ENCODE assay signal across 14 mouse cellular contexts in the genomic region with DNA sequence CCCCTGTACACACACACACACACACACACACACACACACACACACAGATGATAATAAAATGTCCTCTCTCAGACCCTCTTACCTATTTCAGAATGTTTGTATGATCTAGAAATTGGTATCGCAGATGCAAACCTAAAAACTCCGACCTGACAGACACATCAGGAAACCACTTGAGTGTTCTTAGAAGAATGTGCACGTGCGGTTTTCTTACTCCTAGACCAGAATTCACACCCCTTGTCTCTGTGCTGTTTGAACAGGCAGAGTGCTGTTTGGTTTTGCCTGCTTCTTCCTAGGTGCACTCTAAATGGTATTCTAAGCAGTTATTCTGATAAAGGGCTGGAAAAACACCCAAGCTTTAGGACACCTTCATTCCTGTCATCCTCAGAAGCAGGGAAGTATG.
A peak's percentile ranks its signal among the peaks of the same experiment; 100 is the strongest.
DNase-seq lines count a peak whose midpoint lies in the region; ATAC-seq and TF ChIP-seq lines count a peak whose summit lies in the region.
"Had no signal": no experiment of that assay in that cellular context is flagged by ENCODE, and none has a peak within 500 bp of the region (broad histone marks: within the 10 kb centered on the region; RNA-seq: fewer than 3 reads in every experiment).

No protein-coding gene starts in this region.

- no peak overlapping the region for H3K4me2 ChIP-seq in kidney, postnatal 0 days (ENCODE audit: low read length)
- H3K4me2 ChIP-seq: neural tube, embryonic 15.5 days had no signal

- TF ChIP-seq CTCF in kidney, postnatal 0 days (IDR thresholded peaks at IDR 0.05; ENCODE audit: low read depth): no peak

- 74% methylated on average over 4 of the region's 4 CpGs for WGBS in heart, embryonic 10.5 days
- WGBS in kidney, postnatal 0 days: 74% methylated on average over 4 of the region's 4 CpGs

- H3K36me3 ChIP-seq in heart, embryonic 10.5 days: no peaks in the 10 kb centered on the region
- H3K36me3 ChIP-seq in kidney, postnatal 0 days (ENCODE audit: insufficient read depth, low read length): no peaks in the 10 kb centered on the region

- no peak for ATAC-seq in kidney, postnatal 0 days (replicated peaks; ENCODE audit: low FRiP score, low read depth)
- peak; percentile 35 to 38; a peak in 2 of 4 replicates for ATAC-seq in hematopoietic stem cell, adult 5-6 weeks (replicated peaks in 1 of 2; ENCODE audit: insufficient read depth in 1 of 2, low FRiP score in 2 of 2, low TSS enrichment in 1 of 2, low read depth in 1 of 2, poor library complexity in 2 of 2, severe bottlenecking in 2 of 2)
- ATAC-seq: forebrain, embryonic 14.5 days; intestine, embryonic 16.5 days; midbrain, embryonic 16.5 days had no signal

- H3K27ac ChIP-seq in heart, embryonic 10.5 days: peak overlapping the region; percentile 63; the same call in 1 of the 2 replicates
- H3K27ac ChIP-seq in kidney, postnatal 0 days: 0 out of 2 replicates have a peak overlapping the region, but pooled peaks have one; percentile 13
- H3K27ac ChIP-seq: neural tube, embryonic 15.5 days had no signal

- no peak for DNase-seq in heart, embryonic 10.5 days (ENCODE audit: low spot score)
- DNase-seq in heart, postnatal 10 days: no peak
- DNase-seq in kidney, postnatal 0 days (ENCODE audit: low spot score): no peak
- no peak for DNase-seq in kidney, postnatal 25 days
- DNase-seq in CD4-positive, CD25-positive, alpha-beta regulatory T cell, adult 2 months (ENCODE audit: low read depth, low spot score): peak; percentile 42
- DNase-seq in spleen, adult 18-20 months: no peak
- DNase-seq in ovary, postnatal 14 days (ENCODE audit: low spot score): no peak
- DNase-seq: cerebellum, postnatal 10 days; gastrocnemius, postnatal 25 days had no signal

- H3K4me1 ChIP-seq in heart, embryonic 10.5 days: peaks cover 37% of the 10 kb centered on the region
- H3K4me1 ChIP-seq in kidney, postnatal 0 days (replicated peaks; ENCODE audit: insufficient read depth, low read length): peaks cover 8% of the 10 kb centered on the region

- no peak overlapping the region for H3K9ac ChIP-seq in kidney, postnatal 0 days (ENCODE audit: low read depth, low read length)
- H3K9ac ChIP-seq: neural tube, embryonic 15.5 days had no signal

- H3K27me3 ChIP-seq in heart, embryonic 10.5 days (ENCODE audit: insufficient read depth, poor library complexity, severe bottlenecking): no peaks in the 10 kb centered on the region
- no peaks in the 10 kb centered on the region for H3K27me3 ChIP-seq in kidney, postnatal 0 days (ENCODE audit: insufficient read depth, low read length)
- H3K27me3 ChIP-seq: neural tube, embryonic 15.5 days had no signal

- no peak overlapping the region for H3K4me3 ChIP-seq in heart, embryonic 10.5 days
- no peak overlapping the region for H3K4me3 ChIP-seq in kidney, postnatal 0 days (replicated peaks; ENCODE audit: low read depth, low read length)
- H3K4me3 ChIP-seq: neural tube, embryonic 15.5 days had no signal

- intact Hi-C loops in heart, postnatal 10 days (cut with DNase I): no loop called here

- no peaks in the 10 kb centered on the region for H3K9me3 ChIP-seq in heart, embryonic 10.5 days
- no peaks in the 10 kb centered on the region for H3K9me3 ChIP-seq in kidney, postnatal 0 days (replicated peaks; ENCODE audit: low read length)
- H3K9me3 ChIP-seq: neural tube, embryonic 15.5 days had no signal
